Mouse (Mus musculus): ENCODE measurements at regions not wholly inside any gene's neighbourhood (a gene's known extent, or its start where the extent isn't known, plus 50 kb on each side); places are given as distances from the start of the nearest gene placed in this dataset.
A peak's percentile ranks its signal among the peaks of the same experiment; 100 is the strongest.

DNA sequence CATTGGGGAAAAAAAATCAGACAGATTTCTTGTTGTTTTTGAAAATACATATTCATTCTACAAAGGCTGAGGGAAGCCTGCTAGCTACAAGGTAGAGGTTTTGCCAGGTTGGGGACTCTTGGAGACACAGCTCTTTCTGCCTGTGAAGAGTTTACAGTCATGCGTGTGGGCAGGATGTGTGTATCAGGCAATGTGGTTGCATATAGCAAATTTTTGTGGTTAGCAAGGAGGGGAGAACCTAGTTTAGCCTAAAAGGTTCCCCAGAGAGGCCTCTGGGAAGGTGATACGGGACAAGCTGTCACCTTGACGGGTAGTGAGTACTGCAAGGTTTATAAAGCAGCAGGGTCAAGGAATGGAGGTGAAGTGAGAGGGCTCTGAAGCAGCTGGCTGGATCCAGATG is 54.8 kb upstream of the Haao start:
- Histone ChIP-seq H3K36me3 (ENCODE audit: control insufficient read depth, insufficient read depth, low read length) (no peaks in the 10 kb centered on the region), H3K27ac (ENCODE audit: low read length) (no peak overlapping the region), H3K27me3 (replicated peaks; ENCODE audit: control insufficient read depth, insufficient read depth, low read length) (no peaks in the 10 kb centered on the region), H3K9me3 (ENCODE audit: control insufficient read depth, low read length) (no peaks in the 10 kb centered on the region), H3K4me1 (ENCODE audit: control insufficient read depth, insufficient read depth, low read length) (peaks cover 16% of the 10 kb centered on the region), H3K4me2 (ENCODE audit: low read depth, low read length) (no peak overlapping the region), H3K4me3 (ENCODE audit: low read length) (no peak overlapping the region), H3K9ac (ENCODE audit: low read depth, low read length) (no peak overlapping the region)
- 78% methylated on average over 3 of the region's 3 CpGs for WGBS
- no peak for ATAC-seq

DNA sequence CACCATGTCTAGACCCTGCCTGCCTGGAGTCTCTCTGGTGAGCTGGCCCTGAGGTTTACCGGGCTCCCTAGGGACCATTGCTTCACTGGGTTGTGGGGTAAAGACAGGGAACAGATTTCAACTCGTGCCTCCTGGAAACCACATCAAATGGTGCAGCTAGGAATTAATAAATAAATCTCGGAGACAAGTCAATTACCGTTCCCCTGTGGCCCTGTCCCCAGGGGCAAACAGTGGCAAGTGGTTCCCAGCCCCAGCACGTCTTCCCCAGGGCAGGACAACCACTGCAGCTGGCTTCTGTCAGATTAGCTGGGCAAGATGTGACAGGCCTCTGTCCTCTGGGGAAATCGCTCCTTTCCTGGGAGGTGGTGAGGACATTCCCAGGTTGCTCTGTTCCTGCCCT is 54.3 kb upstream of the Haao start:
- H3K4me3 ChIP-seq (ENCODE audit: low read length): no peak overlapping the region
- H3K4me1 ChIP-seq (ENCODE audit: control insufficient read depth, insufficient read depth, low read length): peaks cover 20% of the 10 kb centered on the region
- 47% methylated on average over 6 of the region's 6 CpGs for WGBS
- no peaks in the 10 kb centered on the region for H3K27me3 ChIP-seq (replicated peaks; ENCODE audit: control insufficient read depth, insufficient read depth, low read length)
- H3K36me3 ChIP-seq (ENCODE audit: control insufficient read depth, insufficient read depth, low read length): no peaks in the 10 kb centered on the region
- H3K9me3 ChIP-seq (ENCODE audit: control insufficient read depth, low read length): no peaks in the 10 kb centered on the region
- no peak overlapping the region for H3K9ac ChIP-seq (ENCODE audit: low read depth, low read length)
- no peak for ATAC-seq
- H3K27ac ChIP-seq (ENCODE audit: low read length): no peak overlapping the region
- no peak overlapping the region for H3K4me2 ChIP-seq (ENCODE audit: low read depth, low read length)

- Histone ChIP-seq H3K36me3 (ENCODE audit: control insufficient read depth, insufficient read depth, low read length) (no peaks in the 10 kb centered on the region), H3K9ac (ENCODE audit: low read depth, low read length) (no peak overlapping the region; the same call in 1 of the 2 replicates), H3K27me3 (replicated peaks; ENCODE audit: control insufficient read depth, insufficient read depth, low read length) (no peaks in the 10 kb centered on the region), H3K9me3 (ENCODE audit: control insufficient read depth, low read length) (no peaks in the 10 kb centered on the region), H3K4me2 (ENCODE audit: low read depth, low read length) (no peak overlapping the region), H3K27ac (ENCODE audit: low read length) (no peak overlapping the region), H3K4me3 (ENCODE audit: low read length) (no peak overlapping the region), H3K4me1 (ENCODE audit: control insufficient read depth, insufficient read depth, low read length) (peaks cover 28% of the 10 kb centered on the region)
- ATAC-seq: no peak
- 69% methylated on average over 7 of the region's 7 CpGs for WGBS
These were observed 51.9 kb upstream of the Haao start for GRCm38 (mm10) chr17:83899588-83900152.

DNA sequence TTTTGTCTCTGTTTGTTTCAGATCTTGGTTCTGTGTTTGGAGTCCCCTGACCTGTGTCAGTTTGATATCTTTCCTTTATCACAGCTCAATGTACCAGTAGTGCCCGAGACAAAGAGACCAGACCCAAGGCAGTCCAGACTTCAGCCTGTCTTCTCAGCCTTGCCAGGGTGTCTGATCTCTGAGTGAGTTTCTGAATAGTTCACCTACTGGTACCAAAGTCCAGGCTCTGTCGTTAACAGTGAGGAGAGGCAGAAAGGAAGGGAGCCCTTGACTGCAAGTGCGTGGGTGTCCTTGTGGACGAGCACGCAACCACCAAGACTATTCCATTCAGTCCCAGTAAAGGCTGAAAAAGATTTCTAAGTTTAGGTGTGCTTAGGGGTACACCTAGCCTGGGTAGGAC is 50.8 kb upstream of the Haao start:
- Histone ChIP-seq H3K9ac (ENCODE audit: low read depth, low read length) (no peak overlapping the region), H3K4me3 (ENCODE audit: low read length) (no peak overlapping the region), H3K9me3 (ENCODE audit: control insufficient read depth, low read length) (no peaks in the 10 kb centered on the region), H3K27me3 (replicated peaks; ENCODE audit: control insufficient read depth, insufficient read depth, low read length) (no peaks in the 10 kb centered on the region), H3K4me1 (ENCODE audit: control insufficient read depth, insufficient read depth, low read length) (peaks cover 26% of the 10 kb centered on the region), H3K36me3 (ENCODE audit: control insufficient read depth, insufficient read depth, low read length) (no peaks in the 10 kb centered on the region), H3K4me2 (ENCODE audit: low read depth, low read length) (no peak overlapping the region), H3K27ac (ENCODE audit: low read length) (no peak overlapping the region)
- peak; percentile 63 for ATAC-seq
- WGBS: 64% methylated on average over 5 of the region's 5 CpGs
